Mouse (Mus musculus): ENCODE measurements around the gene Mucl3. TPM values are rescaled to one million over a fixed set of nuclear protein-coding genes. Genes with fewer than 3 reads are reported as not detected.

The Mucl3 gene
- not detected in 2 replicates for total RNA-seq (2021)
- long read RNA-seq = 0 reads

- no peak for DNase-seq
These were observed at the start of gene Mucl3 for GRCm38 (mm10) chr17:35643609-35644236. Gene Mucl3 (minus strand): TSS chr17:35643695.

DNA sequence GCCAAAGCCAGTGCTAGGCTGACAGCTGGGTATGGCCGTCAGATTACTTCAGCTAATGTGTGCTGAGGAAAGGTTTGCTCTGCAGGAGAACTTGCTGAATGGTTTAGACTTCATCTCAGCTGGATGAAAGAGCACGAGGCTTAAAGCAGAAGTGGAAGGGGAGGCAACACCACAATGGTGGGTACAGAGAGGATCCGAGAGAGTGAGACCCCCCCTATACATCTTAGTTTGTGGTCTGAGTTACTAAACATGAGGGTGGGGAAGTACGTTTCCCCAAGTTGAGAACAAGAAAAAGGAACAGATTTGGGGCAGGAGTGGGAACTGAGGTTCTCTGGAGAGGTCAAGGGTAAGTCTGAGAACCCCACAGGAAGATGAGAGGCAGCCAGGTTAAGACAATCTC, 48.9 kb upstream of the Mucl3 start:
- no peak for DNase-seq

DNA sequence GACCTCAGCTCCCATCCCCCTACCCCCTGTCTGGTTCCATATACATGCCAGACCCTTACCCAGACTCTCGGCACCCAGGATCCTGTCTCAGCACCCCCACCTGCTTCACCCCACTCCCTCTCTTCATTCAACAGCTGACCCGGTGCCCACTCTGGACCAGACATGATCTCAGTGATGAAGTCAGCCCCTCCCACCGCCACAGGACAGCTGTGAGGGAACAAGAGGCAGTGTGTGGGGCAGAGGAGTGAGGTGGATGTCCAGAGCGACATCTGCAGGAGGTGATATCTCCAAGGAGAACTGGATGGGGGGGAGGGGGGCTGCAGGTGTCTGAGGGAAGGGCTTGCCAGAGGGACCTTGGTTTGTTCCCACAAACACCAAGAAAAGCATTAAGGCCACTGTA, 48.3 kb upstream of the Mucl3 start:
- DNase-seq = no peak

DNA sequence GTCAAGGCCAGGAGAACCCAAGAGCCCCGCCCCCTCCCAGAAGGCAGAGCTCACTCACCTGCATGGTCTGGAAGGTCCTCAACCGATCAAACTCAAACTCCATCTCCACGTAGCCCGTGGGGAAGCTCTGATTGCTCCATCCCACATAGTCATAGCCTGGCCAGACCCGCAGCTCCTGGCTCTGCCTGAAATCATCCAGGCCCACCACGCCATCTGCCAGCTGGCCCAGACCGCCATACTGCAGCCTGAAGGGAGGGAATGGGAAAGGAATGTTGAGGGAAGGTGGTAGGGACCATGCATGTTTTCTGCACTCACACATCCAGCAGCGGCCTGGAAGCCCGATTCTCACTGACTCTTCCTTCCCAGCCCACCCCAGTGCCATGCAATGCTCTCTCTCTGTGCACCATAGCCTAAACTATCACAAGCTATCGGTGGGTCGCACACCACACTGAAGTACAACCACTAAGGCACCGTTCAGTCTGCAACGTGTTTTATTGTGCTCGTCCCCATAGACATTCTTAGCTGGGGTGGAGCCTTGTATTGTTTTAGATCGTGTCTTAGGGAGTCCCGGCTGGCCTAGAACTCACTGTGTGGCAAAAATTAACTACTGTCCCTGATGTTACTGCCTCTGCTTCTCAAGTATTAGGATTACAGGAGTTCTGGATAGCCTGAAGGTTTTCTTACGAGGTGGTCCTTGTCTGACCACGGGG, 46.6 kb upstream of the Mucl3 start:
- DNase-seq = no peak

GRCm38 (mm10) chr17:35688347-35689175, 45.1 kb upstream of the Mucl3 start:
- no peak for DNase-seq

- DNase-seq = no peak
These were observed 41.6 kb upstream of the Mucl3 start for GRCm38 (mm10) chr17:35685061-35685460.

- DNase-seq = no peak
These were observed 38.5 kb upstream of the Mucl3 start for GRCm38 (mm10) chr17:35681986-35682385.

- no peak for DNase-seq
These were observed 37.1 kb upstream of the Mucl3 start for GRCm38 (mm10) chr17:35680591-35680990.

GRCm38 (mm10) chr17:35673416-35674035, 30.0 kb upstream of the Mucl3 start, which contains the start of gene Gtf2h4:
Gene Gtf2h4 (minus strand): TSS chr17:35673739.
- peak; percentile 71 for DNase-seq

GRCm38 (mm10) chr17:35672527-35672926, 29.0 kb upstream of the Mucl3 start:
- no peak for DNase-seq

- DNase-seq = no peak
These were observed 28.4 kb upstream of the Mucl3 start for GRCm38 (mm10) chr17:35671846-35672245.

- DNase-seq = no peak
These were observed 26.2 kb upstream of the Mucl3 start for GRCm38 (mm10) chr17:35669731-35670130.

GRCm38 (mm10) chr17:35667334-35668065, 24.0 kb upstream of the Mucl3 start, which contains the start of gene Vars2:
Gene Vars2 (minus strand): TSS chr17:35667592.
- DNase-seq = peak; percentile 96

DNA sequence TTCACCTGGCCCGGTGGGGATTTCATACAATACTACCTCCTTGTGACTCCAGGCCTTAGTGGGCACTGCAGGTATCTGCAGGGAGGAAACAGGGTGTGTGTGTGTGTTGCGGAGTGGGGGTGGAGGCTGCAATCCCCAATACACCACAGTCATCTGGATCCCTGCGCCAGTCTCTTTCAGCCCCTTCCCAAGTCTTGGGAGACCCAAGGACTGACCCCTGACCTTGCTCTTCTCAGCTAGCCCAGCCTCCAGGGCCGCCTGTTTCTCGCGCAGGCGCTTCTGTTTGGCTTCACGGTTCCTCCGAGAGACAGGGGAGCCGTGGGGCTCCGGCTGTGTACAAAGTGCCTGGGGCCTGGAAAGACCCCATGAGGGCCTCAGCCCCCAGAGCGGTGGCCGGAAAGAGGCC, 23.4 kb upstream of the Mucl3 start:
- peak; percentile 20 for DNase-seq

- no peak for DNase-seq
These were observed 22.5 kb upstream of the Mucl3 start for GRCm38 (mm10) chr17:35665957-35666515.

DNA sequence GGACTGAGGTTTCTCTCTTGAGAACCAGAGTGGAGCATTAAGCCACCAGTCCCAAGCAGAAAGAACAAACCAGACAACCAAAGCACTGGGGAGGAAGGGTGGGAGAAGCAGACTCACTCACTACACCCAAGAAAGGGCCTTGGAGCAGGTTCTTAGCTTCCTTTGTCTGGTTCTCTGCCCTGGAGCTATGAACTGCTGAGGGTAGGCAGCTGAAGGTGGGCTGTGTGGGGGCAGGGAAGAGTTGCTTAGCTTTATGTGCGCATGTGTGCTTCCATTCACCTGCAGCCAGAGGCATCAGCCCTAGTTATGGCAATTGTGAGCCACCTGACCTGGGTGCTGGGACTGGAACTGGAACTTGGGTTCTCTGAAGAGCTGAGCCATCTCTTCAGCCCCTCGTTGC, 9.6 kb upstream of the Mucl3 start:
- DNase-seq = no peak

- DNase-seq = no peak
These were observed 5.9 kb upstream of the Mucl3 start for GRCm38 (mm10) chr17:35649429-35649828.

- DNase-seq = no peak
These were observed 4.1 kb downstream of the Mucl3 start for GRCm38 (mm10) chr17:35639352-35639751.

GRCm38 (mm10) chr17:35638475-35639190, 4.9 kb downstream of the Mucl3 start:
- peak; percentile 25 for DNase-seq

DNA sequence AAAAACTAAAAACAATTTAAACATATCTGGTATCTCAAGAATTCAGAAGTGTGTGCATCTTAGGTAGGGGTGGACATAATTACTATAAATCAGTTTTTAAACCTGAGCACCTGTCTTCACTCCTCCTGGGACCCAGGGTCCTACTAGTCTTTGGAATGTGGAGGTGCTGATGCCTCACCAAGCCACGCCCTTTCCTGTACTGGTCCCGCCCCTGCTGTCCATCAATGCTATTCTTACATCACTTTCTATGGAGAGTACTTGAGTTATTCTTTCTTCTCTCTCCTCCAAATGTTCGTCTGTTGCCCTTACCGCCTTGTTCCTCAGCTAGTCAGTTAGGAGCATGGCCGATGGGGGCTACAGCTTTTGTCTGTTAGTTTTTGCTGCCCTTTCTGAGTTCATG, 7.1 kb downstream of the Mucl3 start:
- DNase-seq = peak; percentile 18

DNA sequence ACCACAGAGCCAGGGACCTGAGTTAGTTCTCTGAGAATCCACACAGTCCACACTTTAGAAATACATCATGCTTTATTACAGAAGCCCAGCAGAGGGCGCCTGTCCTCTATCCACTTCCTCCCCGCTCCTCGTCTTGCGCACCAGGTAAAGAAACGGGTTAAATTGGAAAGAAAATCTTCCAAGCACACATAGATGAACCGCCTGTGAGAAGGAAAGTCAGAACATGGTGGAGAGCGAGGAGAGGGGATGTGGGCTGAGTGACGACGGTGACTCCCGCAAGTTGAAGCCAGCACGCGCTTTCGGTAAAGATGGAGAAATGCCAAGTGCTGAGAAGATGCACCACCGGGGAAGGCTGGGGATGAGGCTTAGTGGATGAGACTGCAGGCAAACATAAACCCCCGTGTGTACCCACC, 7.8 kb downstream of the Mucl3 start:
- peak; percentile 51 for DNase-seq
